Mouse (Mus musculus) heart, postnatal 0 days (tissue): ENCODE measurements around the gene Negr1.

Experiments used
- CTCF ChIP-seq: IDR thresholded peaks from 2 replicates; pipeline ENCODE4 v1.5.1; 2016; ENCODE audit warnings: antibody characterized with exemption, control low read depth, low read depth
- EP300 ChIP-seq: IDR thresholded peaks from 2 replicates; pipeline ENCODE4 v1.6.1; 2016; ENCODE audit warnings: antibody characterized with exemption, low read depth

DNA sequence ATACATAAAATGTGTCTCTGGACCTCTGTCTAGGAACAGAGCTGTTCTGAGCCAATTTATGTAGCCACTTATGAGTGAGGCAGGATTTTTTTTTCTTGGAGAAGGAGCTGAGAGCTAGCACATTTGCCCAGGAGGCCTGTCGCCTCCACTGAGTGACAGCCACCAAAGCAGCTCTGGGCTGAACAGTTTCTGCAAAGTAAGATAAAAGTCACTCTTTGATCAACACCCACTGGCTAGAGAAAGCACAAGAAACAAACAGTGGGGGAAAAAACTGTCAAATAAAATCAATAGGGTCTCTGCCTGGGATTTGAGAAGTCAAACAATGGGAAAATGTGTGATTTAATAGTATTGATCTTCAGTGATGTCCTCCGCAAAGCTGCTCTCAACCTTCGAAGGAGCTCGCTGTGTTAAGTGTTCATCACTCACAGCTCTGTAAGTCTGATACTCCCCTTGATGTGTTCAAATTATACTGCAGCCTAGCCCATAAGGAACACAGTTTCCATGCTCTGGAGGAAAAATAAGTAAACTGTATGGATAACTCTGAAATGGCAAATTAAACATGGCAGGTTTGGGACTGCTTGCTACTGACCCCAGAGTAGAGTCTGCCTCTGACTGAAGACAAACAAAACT is 470.0 kb downstream of the Negr1 start:
- TF ChIP-seq CTCF (no peak), EP300 (no peak)
